Mouse (Mus musculus): ENCODE measurements around the gene Srpx. TPM values are rescaled to one million over a fixed set of nuclear protein-coding genes. Genes with fewer than 3 reads are reported as not detected.
A peak's percentile ranks its signal among the peaks of the same experiment; 100 is the strongest.

Gene Srpx
- 10 to 100 TPM in 1 of 2 experiments, 1 to 10 TPM in 1; 8.3 to 10.9 TPM for total RNA-seq (2021)

- intact Hi-C loops (cut with DNase I): no loop called here
- DNase-seq: peak in 1 of 2 experiments; percentile 8
Observed at GRCm38 (mm10) chrX:10117065-10117719, at the start of gene Srpx. Srpx (minus strand) TSS chrX:10117709.

GRCm38 (mm10) chrX:10152390-10152789 is 34.9 kb upstream of the Srpx start:
- DNase-seq: no peak
- intact Hi-C loops (cut with DNase I): no loop called here

- intact Hi-C loops (cut with DNase I): no loop called here
- no peak for DNase-seq
Observed at GRCm38 (mm10) chrX:10115780-10116179, 1.7 kb downstream of the Srpx start.

- intact Hi-C loops (cut with DNase I): no loop called here
- DNase-seq: no peak
Observed at GRCm38 (mm10) chrX:10110736-10111135, 6.8 kb downstream of the Srpx start.

GRCm38 (mm10) chrX:10108558-10108957 is 9.0 kb downstream of the Srpx start:
- no peak for DNase-seq
- intact Hi-C loops (cut with DNase I): no loop called here

- intact Hi-C loops (cut with DNase I): no loop called here
- no peak for DNase-seq
Observed at GRCm38 (mm10) chrX:10105475-10105874, 12.0 kb downstream of the Srpx start.

GRCm38 (mm10) chrX:10102739-10103138 is 14.8 kb downstream of the Srpx start:
- no peak for DNase-seq
- intact Hi-C loops (cut with DNase I): no loop called here

GRCm38 (mm10) chrX:10095797-10096196 is 21.7 kb downstream of the Srpx start:
- no peak for DNase-seq
- intact Hi-C loops (cut with DNase I): no loop called here

- intact Hi-C loops (cut with DNase I): no loop called here
- DNase-seq: no peak
Observed at GRCm38 (mm10) chrX:10080385-10080784, 37.1 kb downstream of the Srpx start.

GRCm38 (mm10) chrX:10079981-10080380 is 37.5 kb downstream of the Srpx start:
- intact Hi-C loops (cut with DNase I): no loop called here
- no peak for DNase-seq

- no peak for DNase-seq
- intact Hi-C loops (cut with DNase I): no loop called here
Observed at GRCm38 (mm10) chrX:10073966-10074365, 43.5 kb downstream of the Srpx start.

GRCm38 (mm10) chrX:10071529-10071928 is 46.0 kb downstream of the Srpx start:
- intact Hi-C loops (cut with DNase I): no loop called here
- no peak for DNase-seq

- peak; percentile 16 to 17 for DNase-seq
- intact Hi-C loops (cut with DNase I): no loop called here
Observed at GRCm38 (mm10) chrX:10070689-10071088, 46.8 kb downstream of the Srpx start.

- DNase-seq: no peak
- intact Hi-C loops (cut with DNase I): loop anchor here (5.0 kb wide), 1 partner anchor 942 kb away; no protein-coding TSS in a partner anchor
Observed at GRCm38 (mm10) chrX:10069405-10069804, 48.1 kb downstream of the Srpx start.

GRCm38 (mm10) chrX:10063781-10064180 is 53.7 kb downstream of the Srpx start:
- DNase-seq: peak in 1 of 2 experiments; percentile 8
- intact Hi-C loops (cut with DNase I): no loop called here

- DNase-seq: no peak
- intact Hi-C loops (cut with DNase I): no loop called here
Observed at GRCm38 (mm10) chrX:10063361-10063760, 54.1 kb downstream of the Srpx start.

- intact Hi-C loops (cut with DNase I): no loop called here
- peak; percentile 25 to 26 for DNase-seq
Observed at GRCm38 (mm10) chrX:10062201-10062600, 55.3 kb downstream of the Srpx start.

- peak in 1 of 2 experiments; percentile 1 for DNase-seq
- intact Hi-C loops (cut with DNase I): loop anchor here (10.0 kb wide), 1 partner anchor 160 kb away; no protein-coding TSS in a partner anchor
Observed at GRCm38 (mm10) chrX:10034666-10035065, 82.8 kb downstream of the Srpx start.

GRCm38 (mm10) chrX:10010202-10010601 is 107.3 kb downstream of the Srpx start:
- intact Hi-C loops (cut with DNase I): no loop called here
- DNase-seq: no peak

GRCm38 (mm10) chrX:10007675-10008270 is 109.7 kb downstream of the Srpx start:
- intact Hi-C loops (cut with DNase I): no loop called here
- no peak for DNase-seq

GRCm38 (mm10) chrX:10005946-10006345 is 111.6 kb downstream of the Srpx start:
- intact Hi-C loops (cut with DNase I): no loop called here
- no peak for DNase-seq

GRCm38 (mm10) chrX:10000718-10001117 is 116.8 kb downstream of the Srpx start:
- DNase-seq: no peak
- intact Hi-C loops (cut with DNase I): no loop called here

Data from heart, postnatal 10 days (tissue).